Comparison of ENCODE assay signal across 10 mouse cellular contexts in genomic region chr2:158665098-158665497, GRCm38 (mm10). TPM values are rescaled to one million over a fixed set of nuclear protein-coding genes. Genes with fewer than 3 reads are reported as not detected.
DNase-seq lines count a peak whose midpoint lies in the region; ATAC-seq and TF ChIP-seq lines count a peak whose summit lies in the region.
"Had no signal": no experiment of that assay in that cellular context is flagged by ENCODE, and none has a peak within 500 bp of the region (broad histone marks: within the 10 kb centered on the region; RNA-seq: fewer than 3 reads in every experiment).

Gene Ppp1r16b (plus strand): TSS chr2:158665398.

- no peak within 1 kb of the TSS for H3K4me3 ChIP-seq in forebrain, embryonic 10.5 days
- H3K4me3 ChIP-seq in forebrain, embryonic 13.5 days = no peak within 1 kb of the TSS
- H3K4me3 ChIP-seq in layer of hippocampus, adult 2 months = no peak within 1 kb of the TSS; the same call in 1 of the 2 replicates
- H3K4me3 ChIP-seq in forebrain, embryonic 16.5 days (replicated peaks; ENCODE audit: low read length) = no peak within 1 kb of the TSS
- H3K4me3 ChIP-seq in midbrain, embryonic 10.5 days = no peak within 1 kb of the TSS

- 79% methylated on average over 4 of the region's 4 CpGs for WGBS in forebrain, embryonic 10.5 days
- 72% methylated on average over 4 of the region's 4 CpGs for WGBS in forebrain, embryonic 13.5 days
- 68% methylated on average over 4 of the region's 4 CpGs for WGBS in forebrain, embryonic 16.5 days
- 85% methylated on average over 4 of the region's 4 CpGs for WGBS in midbrain, embryonic 10.5 days

- H3K4me1 ChIP-seq in forebrain, embryonic 10.5 days = peaks cover 50% of the 10 kb centered on the region
- H3K4me1 ChIP-seq in forebrain, embryonic 13.5 days = peaks cover 26% of the 10 kb centered on the region
- H3K4me1 ChIP-seq in forebrain, embryonic 16.5 days (replicated peaks; ENCODE audit: control insufficient read depth, insufficient read depth, low read length) = peaks cover 24% of the 10 kb centered on the region
- peaks cover 51% of the 10 kb centered on the region for H3K4me1 ChIP-seq in midbrain, embryonic 10.5 days

- H3K9me3 ChIP-seq in forebrain, embryonic 10.5 days = no peaks in the 10 kb centered on the region
- no peaks in the 10 kb centered on the region for H3K9me3 ChIP-seq in forebrain, embryonic 13.5 days (replicated peaks)
- H3K9me3 ChIP-seq in forebrain, embryonic 16.5 days (ENCODE audit: control insufficient read depth, low read length) = no peaks in the 10 kb centered on the region
- H3K9me3 ChIP-seq in midbrain, embryonic 10.5 days (replicated peaks) = no peaks in the 10 kb centered on the region

- H3K27me3 ChIP-seq in forebrain, embryonic 10.5 days (ENCODE audit: poor library complexity, severe bottlenecking) = peaks cover 59% of the 10 kb centered on the region
- peaks cover 45% of the 10 kb centered on the region for H3K27me3 ChIP-seq in forebrain, embryonic 13.5 days
- peaks cover 2% of the 10 kb centered on the region; the same call in 1 of the 2 replicates for H3K27me3 ChIP-seq in forebrain, embryonic 16.5 days (replicated peaks; ENCODE audit: control insufficient read depth, insufficient read depth, low read length)
- peaks cover 50% of the 10 kb centered on the region for H3K27me3 ChIP-seq in midbrain, embryonic 10.5 days (ENCODE audit: low read depth, poor library complexity, severe bottlenecking)

- H3K4me2 ChIP-seq in forebrain, embryonic 13.5 days = no peak within 1 kb of the TSS
- no peak within 1 kb of the TSS for H3K4me2 ChIP-seq in forebrain, embryonic 16.5 days (ENCODE audit: low read length)

- H3K9ac ChIP-seq in forebrain, embryonic 13.5 days = no peak within 1 kb of the TSS
- H3K9ac ChIP-seq in forebrain, embryonic 16.5 days (replicated peaks; ENCODE audit: low read depth, low read length) = no peak within 1 kb of the TSS

- no peaks in the 10 kb centered on the region for H3K36me3 ChIP-seq in forebrain, embryonic 10.5 days (replicated peaks)
- H3K36me3 ChIP-seq in forebrain, embryonic 13.5 days (ENCODE audit: poor library complexity, severe bottlenecking) = no peaks in the 10 kb centered on the region
- H3K36me3 ChIP-seq in forebrain, embryonic 16.5 days (ENCODE audit: control insufficient read depth, insufficient read depth) = no peaks in the 10 kb centered on the region
- H3K36me3 ChIP-seq in midbrain, embryonic 10.5 days = no peaks in the 10 kb centered on the region

- ATAC-seq in forebrain, embryonic 13.5 days = no peak
- ATAC-seq in forebrain, embryonic 16.5 days = no peak
- ATAC-seq in megakaryocyte progenitor cell, adult 5-6 weeks (replicated peaks; ENCODE audit: poor library complexity) = no peak

- no peak for TF ChIP-seq CTCF in layer of hippocampus, adult 2 months (conservative IDR thresholded peaks at IDR 0.05)

- 0 out of 2 replicates have a peak within 1 kb of the TSS, but pooled peaks have one; percentile 25 for H3K27ac ChIP-seq in forebrain, embryonic 10.5 days
- H3K27ac ChIP-seq in forebrain, embryonic 13.5 days = no peak within 1 kb of the TSS
- H3K27ac ChIP-seq in layer of hippocampus, adult 2 months = peak within 1 kb of the TSS; percentile 98
- no peak within 1 kb of the TSS for H3K27ac ChIP-seq in forebrain, embryonic 16.5 days (ENCODE audit: low read length)
- peak within 1 kb of the TSS; percentile 80 for H3K27ac ChIP-seq in midbrain, embryonic 10.5 days (replicated peaks)
- H3K27ac ChIP-seq: macrophage had no signal

- DNase-seq in forebrain, embryonic 10.5 days (ENCODE audit: extremely low spot score, low spot score) = no peak
- DNase-seq in layer of hippocampus, adult 2 months (ENCODE audit: low spot score in 2 of 2) = no peak
- DNase-seq in layer of hippocampus, adult 9-11 months = no peak
- DNase-seq in midbrain, embryonic 10.5 days (ENCODE audit: low spot score) = no peak
- no peak for DNase-seq in T-cell, adult 2 months (ENCODE audit: low spot score)
- DNase-seq: embryo, embryonic 11 days had no signal

RNA-seq across cellular contexts. Expression of gene Ppp1r16b, which starts in this region (rescaled TPM):
- polyA plus RNA-seq in forebrain, embryonic 10.5 days (2016; fragmentation: Nextera tagmentation; extraction: Ambion mirVana) = 2.2 and 2.3 TPM in 2 replicates
- polyA plus RNA-seq in forebrain, embryonic 13.5 days (2015; fragmentation: Nextera tagmentation; extraction: Ambion mirVana) = 7.8 and 8.4 TPM in 2 replicates
- total RNA-seq in layer of hippocampus, adult 2 months (2021) = 100 to 1,000 TPM; 147 to 150 TPM
- 30.3 and 33.3 TPM in 2 replicates for polyA plus RNA-seq in forebrain, embryonic 16.5 days (2015; fragmentation: Nextera tagmentation; extraction: Ambion mirVana)
- 3.6 and 3.7 TPM in 2 replicates for polyA plus RNA-seq in midbrain, embryonic 10.5 days (2016; fragmentation: Nextera tagmentation; extraction: Ambion mirVana)
- total RNA-seq in megakaryocyte progenitor cell, adult 5-6 weeks (2015) = 0.17 and 0.30 TPM in 2 replicates
- total RNA-seq in megakaryocyte progenitor cell, adult 5-6 weeks (2017) = 0.07 and 0.08 TPM in 2 replicates

Comparison
In these comparisons a context has a peak if more than half of its experiments do, and no peak if none do; other contexts are left out.
1. RNA of gene Ppp1r16b (total RNA-seq): 147 to 150 TPM in layer of hippocampus, adult 2 months; 0.07 to 0.30 TPM in megakaryocyte progenitor cell, adult 5-6 weeks; every median in the first group is over 100 times any median in the second.
2. H3K27ac ChIP-seq: peak in forebrain, embryonic 10.5 days (single experiment), layer of hippocampus, adult 2 months (single experiment) and midbrain, embryonic 10.5 days (single experiment); none in forebrain, embryonic 13.5 days (single experiment) and forebrain, embryonic 16.5 days (single experiment).